Mouse (Mus musculus): ENCODE results near the gene Prpf19. TPM values are rescaled to one million over a fixed set of nuclear protein-coding genes. Genes with fewer than 3 reads are reported as not detected.

Prpf19 gene
- 53.5 TPM for polyA plus RNA-seq (2014; fragmentation: Illumina TruSeq; extraction: RNeasy Lipid Tissue Mini Kit (QIAGEN cat#74804); ENCODE audit: insufficient read depth, low read depth, low replicate concordance)

GRCm38 (mm10) chr19:10895016-10895528 lies at the start of gene Prpf19:
Gene Prpf19, plus strand, starts transcription at chr19:10895231.

GRCm38 (mm10) chr19:10869886-10870527 lies 25.0 kb upstream of the Prpf19 start, which contains the start of gene Tmem132a:
Gene Tmem132a, minus strand, starts transcription at chr19:10869940.

GRCm38 (mm10) chr19:10881426-10882154 lies 13.4 kb upstream of the Prpf19 start, which contains the start of gene Tmem109:
Gene Tmem109, minus strand, starts transcription at chr19:10882001.

GRCm38 (mm10) chr19:10920532-10920931 lies 25.5 kb downstream of the Prpf19 start, which contains the start of gene Zp1:
Gene Zp1, minus strand, starts transcription at chr19:10920632.

GRCm38 (mm10) chr19:10937110-10937563 lies 42.1 kb downstream of the Prpf19 start, which contains the start of gene Ptgdr2:
Gene Ptgdr2, plus strand, starts transcription at chr19:10937160.

GRCm38 (mm10) chr19:10949112-10949511 lies 54.1 kb downstream of the Prpf19 start, which contains the start of gene Ccdc86:
Gene Ccdc86, minus strand, starts transcription at chr19:10949266.

Other genes with a start within 250 kb of the Prpf19 start
- not detected for gene Pga5, start 217.2 kb upstream of the Prpf19 start, polyA plus RNA-seq (2014; fragmentation: Illumina TruSeq; extraction: RNeasy Lipid Tissue Mini Kit (QIAGEN cat#74804); ENCODE audit: insufficient read depth, low read depth, low replicate concordance)
- gene Vps37c, start 206.5 kb upstream of the Prpf19 start, polyA plus RNA-seq (2014; fragmentation: Illumina TruSeq; extraction: RNeasy Lipid Tissue Mini Kit (QIAGEN cat#74804); ENCODE audit: insufficient read depth, low read depth, low replicate concordance), result 14.1 TPM
- 2.3 TPM for gene Cd5, start 156.2 kb upstream of the Prpf19 start, polyA plus RNA-seq (2014; fragmentation: Illumina TruSeq; extraction: RNeasy Lipid Tissue Mini Kit (QIAGEN cat#74804); ENCODE audit: insufficient read depth, low read depth, low replicate concordance)
- gene Cd6, start 65.2 kb upstream of the Prpf19 start, polyA plus RNA-seq (2014; fragmentation: Illumina TruSeq; extraction: RNeasy Lipid Tissue Mini Kit (QIAGEN cat#74804); ENCODE audit: insufficient read depth, low read depth, low replicate concordance), result 1.6 TPM
- gene Slc15a3, start 55.5 kb upstream of the Prpf19 start, polyA plus RNA-seq (2014; fragmentation: Illumina TruSeq; extraction: RNeasy Lipid Tissue Mini Kit (QIAGEN cat#74804); ENCODE audit: insufficient read depth, low read depth, low replicate concordance), result 9.9 TPM
- 5.2 TPM for gene Tmem132a, start 25.3 kb upstream of the Prpf19 start, polyA plus RNA-seq (2014; fragmentation: Illumina TruSeq; extraction: RNeasy Lipid Tissue Mini Kit (QIAGEN cat#74804); ENCODE audit: insufficient read depth, low read depth, low replicate concordance)
- gene Tmem109, start 13.2 kb upstream of the Prpf19 start, polyA plus RNA-seq (2014; fragmentation: Illumina TruSeq; extraction: RNeasy Lipid Tissue Mini Kit (QIAGEN cat#74804); ENCODE audit: insufficient read depth, low read depth, low replicate concordance), result 130 TPM
- not detected for gene Zp1, start 25.4 kb downstream of the Prpf19 start, polyA plus RNA-seq (2014; fragmentation: Illumina TruSeq; extraction: RNeasy Lipid Tissue Mini Kit (QIAGEN cat#74804); ENCODE audit: insufficient read depth, low read depth, low replicate concordance)
- gene Ptgdr2, start 41.9 kb downstream of the Prpf19 start, polyA plus RNA-seq (2014; fragmentation: Illumina TruSeq; extraction: RNeasy Lipid Tissue Mini Kit (QIAGEN cat#74804); ENCODE audit: insufficient read depth, low read depth, low replicate concordance), result 0.33 TPM
- 4.2 TPM for gene Ccdc86, start 54.0 kb downstream of the Prpf19 start, polyA plus RNA-seq (2014; fragmentation: Illumina TruSeq; extraction: RNeasy Lipid Tissue Mini Kit (QIAGEN cat#74804); ENCODE audit: insufficient read depth, low read depth, low replicate concordance)
- gene Ms4a10, start 79.4 kb downstream of the Prpf19 start, polyA plus RNA-seq (2014; fragmentation: Illumina TruSeq; extraction: RNeasy Lipid Tissue Mini Kit (QIAGEN cat#74804); ENCODE audit: insufficient read depth, low read depth, low replicate concordance), result not detected
- gene Ms4a15, start 98.0 kb downstream of the Prpf19 start, polyA plus RNA-seq (2014; fragmentation: Illumina TruSeq; extraction: RNeasy Lipid Tissue Mini Kit (QIAGEN cat#74804); ENCODE audit: insufficient read depth, low read depth, low replicate concordance), result 0.55 TPM
- gene Ms4a18, start 122.8 kb downstream of the Prpf19 start, polyA plus RNA-seq (2014; fragmentation: Illumina TruSeq; extraction: RNeasy Lipid Tissue Mini Kit (QIAGEN cat#74804); ENCODE audit: insufficient read depth, low read depth, low replicate concordance), result not detected
- gene Ms4a8a, start 185.9 kb downstream of the Prpf19 start, polyA plus RNA-seq (2014; fragmentation: Illumina TruSeq; extraction: RNeasy Lipid Tissue Mini Kit (QIAGEN cat#74804); ENCODE audit: insufficient read depth, low read depth, low replicate concordance), result 20.7 TPM
- not detected for gene 1700017D01Rik, start 235.6 kb downstream of the Prpf19 start, polyA plus RNA-seq (2014; fragmentation: Illumina TruSeq; extraction: RNeasy Lipid Tissue Mini Kit (QIAGEN cat#74804); ENCODE audit: insufficient read depth, low read depth, low replicate concordance)